Mouse (Mus musculus): ENCODE data around the gene Eml1.

DNA sequence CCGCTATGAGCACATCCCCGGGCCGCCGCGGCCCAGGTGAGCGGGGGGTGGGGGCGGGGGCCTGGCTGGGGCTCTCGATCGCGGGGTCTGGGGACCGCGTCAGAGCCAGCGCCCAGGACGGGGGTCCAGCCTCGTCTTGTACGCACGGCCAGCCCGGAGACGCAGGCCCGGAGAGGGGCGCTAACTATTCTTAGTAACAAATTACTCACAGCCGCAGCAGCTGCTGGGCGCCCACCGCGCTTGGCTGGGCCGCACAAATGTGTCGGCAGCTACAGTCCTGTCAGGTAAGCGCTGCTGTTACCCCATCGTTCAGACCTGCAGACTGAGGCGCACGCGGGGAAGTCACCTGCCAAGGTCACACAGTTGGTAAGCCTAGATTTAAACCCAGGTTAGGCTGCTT lies 36.2 kb upstream of the Eml1 start:
- TF ChIP-seq CTCF (IDR thresholded peaks at IDR 0.05; ENCODE audit: control insufficient read depth, insufficient read depth, insufficient read length): no peak
- no peak for TF ChIP-seq MYOG (IDR thresholded peaks at IDR 0.05; ENCODE audit: control insufficient read depth, extremely low read depth, insufficient read length)
- TF ChIP-seq CEBPB (IDR thresholded peaks at IDR 0.05; ENCODE audit: low read depth): no peak
- no peak for TF ChIP-seq MAX (IDR thresholded peaks at IDR 0.05)
